Mouse (Mus musculus) NIH3T3 (cell line): ENCODE measurements around the gene Tmem79.
"Not testable (repeated sequence)": the region's sequence is repeated elsewhere in the genome, so short reads cannot be mapped to it uniquely, and the experiment has no call there.

Experiments used
- DNase-seq: peaks from one replicate; pipeline ENCODE4 v3.0.0-alpha.2; 2012; ENCODE audit warnings: low read depth

Gene Tmem79

GRCm38 (mm10) chr3:88352907-88353306 is 17.0 kb upstream of the Tmem79 start:
- DNase-seq, result no peak

- DNase-seq, result no peak
These were observed 14.8 kb upstream of the Tmem79 start for GRCm38 (mm10) chr3:88350732-88351131.

- DNase-seq, result no peak
These were observed 3.1 kb upstream of the Tmem79 start for GRCm38 (mm10) chr3:88339006-88339405.

- no peak for DNase-seq
These were observed 2.4 kb upstream of the Tmem79 start for GRCm38 (mm10) chr3:88338316-88338715.

GRCm38 (mm10) chr3:88337367-88338020 is 1.5 kb upstream of the Tmem79 start:
- DNase-seq, result peak; percentile 54

GRCm38 (mm10) chr3:88335436-88336053 is 403 bp downstream of the Tmem79 start:
- DNase-seq, result peak; percentile 56

- peak; percentile 46 for DNase-seq
These were observed 979 bp downstream of the Tmem79 start for GRCm38 (mm10) chr3:88334902-88335435.

GRCm38 (mm10) chr3:88334029-88334658 is 1.8 kb downstream of the Tmem79 start:
- DNase-seq, result no peak

- DNase-seq, result peak; percentile 68
These were observed 4.7 kb downstream of the Tmem79 start for GRCm38 (mm10) chr3:88331282-88331681.

GRCm38 (mm10) chr3:88328956-88329355 is 7.0 kb downstream of the Tmem79 start:
- DNase-seq, result no peak

- DNase-seq, result peak; percentile 84
These were observed 11.0 kb downstream of the Tmem79 start, which contains the start of gene Glmp for GRCm38 (mm10) chr3:88324951-88325405. TSS of gene Glmp (plus strand) at chr3:88325023.

GRCm38 (mm10) chr3:88299172-88299571 is 36.8 kb downstream of the Tmem79 start:
- no peak for DNase-seq

GRCm38 (mm10) chr3:88297321-88297851 is 38.6 kb downstream of the Tmem79 start:
- DNase-seq, result no peak

GRCm38 (mm10) chr3:88296561-88297318 is 39.2 kb downstream of the Tmem79 start, which contains the start of the genes Tsacc and Cct3:
TSS of gene Tsacc (minus strand) at chr3:88296999.
TSS of gene Cct3 (plus strand) at chr3:88297116.
- peak; percentile 99 for DNase-seq

- no peak for DNase-seq
These were observed 39.8 kb downstream of the Tmem79 start for GRCm38 (mm10) chr3:88296110-88296560.

GRCm38 (mm10) chr3:88295272-88295671 is 40.7 kb downstream of the Tmem79 start:
- DNase-seq, result not testable (repeated sequence)

GRCm38 (mm10) chr3:88291970-88292369 is 44.0 kb downstream of the Tmem79 start:
- peak; percentile 60 for DNase-seq

GRCm38 (mm10) chr3:88288133-88288713 is 47.7 kb downstream of the Tmem79 start:
- not testable (repeated sequence) for DNase-seq

GRCm38 (mm10) chr3:88287110-88287509 is 48.8 kb downstream of the Tmem79 start, which contains the start of gene Gm38392:
TSS of gene Gm38392 (minus strand) at chr3:88287210.
- no peak for DNase-seq

- DNase-seq, result not testable (repeated sequence)
These were observed 50.4 kb downstream of the Tmem79 start for GRCm38 (mm10) chr3:88285565-88285895.
